Mouse (Mus musculus): ENCODE measurements around the gene Fam186a. TPM values are rescaled to one million over a fixed set of nuclear protein-coding genes. Genes with fewer than 3 reads are reported as not detected.

The Fam186a gene
- total and polyA plus RNA-seq, 3 experiments: not detected

- TF ChIP-seq E2F4 (IDR thresholded peaks at IDR 0.05; ENCODE audit: borderline replicate concordance, low read depth, low read length) (no peak), JUND (IDR thresholded peaks at IDR 0.05; ENCODE audit: low read depth, low read length) (no peak), RCOR1 (IDR thresholded peaks at IDR 0.05; ENCODE audit: low read depth, low read length) (no peak), MYB (IDR thresholded peaks at IDR 0.05; ENCODE audit: low read depth, low read length) (no peak), MYC (IDR thresholded peaks at IDR 0.05; ENCODE audit: low read depth, low read length) (no peak), NELFE (IDR thresholded peaks at IDR 0.05; ENCODE audit: low read depth, low read length) (no peak), GATA1 (IDR thresholded peaks at IDR 0.05; ENCODE audit: low read depth, low read length) (no peak), ZC3H11A (IDR thresholded peaks at IDR 0.05; ENCODE audit: low read depth, low read length) (no peak), ZKSCAN1 (IDR thresholded peaks at IDR 0.05; ENCODE audit: low read depth, low read length) (no peak), POLR2A (IDR thresholded peaks at IDR 0.05; ENCODE audit: control insufficient read depth in 1 of 2, insufficient read depth in 1 of 2, low read depth in 1 of 2, low read length in 2 of 2, poor library complexity in 1 of 2) (no peak), SMC3 (IDR thresholded peaks at IDR 0.05; ENCODE audit: low read depth, low read length) (no peak), USF1 (IDR thresholded peaks at IDR 0.05; ENCODE audit: low read depth, low read length) (no peak), EP300 (IDR thresholded peaks at IDR 0.05; ENCODE audit: low read depth in 1 of 2, low read length in 2 of 2) (no peak), CHD2 (IDR thresholded peaks at IDR 0.05; ENCODE audit: low read length) (no peak), KAT2A (conservative IDR thresholded peaks at IDR 0.05; ENCODE audit: low read depth, low read length) (no peak), BHLHE40 (IDR thresholded peaks at IDR 0.05; ENCODE audit: borderline replicate concordance, low read depth, low read length) (no peak), MAZ (IDR thresholded peaks at IDR 0.05; ENCODE audit: low read depth, low read length) (no peak)
- Histone ChIP-seq H3K36me3 (ENCODE audit: control insufficient read depth in 1 of 2, insufficient read depth in 2 of 2, low read length in 2 of 2) (no peaks in the 10 kb centered on the region), H3K4me3 (ENCODE audit: control insufficient read depth in 1 of 2, insufficient read depth in 1 of 2, low read depth in 2 of 2, low read length in 2 of 2) (no peak overlapping the region), H3K9ac (ENCODE audit: control insufficient read depth, low read depth, low read length, poor library complexity, severe bottlenecking) (no peak overlapping the region), H3K27me3 (ENCODE audit: control insufficient read depth in 1 of 2, insufficient read depth in 2 of 2, low read length in 2 of 2) (peaks cover 7 to 12% of the 10 kb centered on the region in 2 experiments), H3K27ac (ENCODE audit: control insufficient read depth, low read depth, low read length) (no peak overlapping the region), H3K79me2 (ENCODE audit: control insufficient read depth, insufficient read depth, low read length, poor library complexity) (no peaks in the 10 kb centered on the region), H3K4me1 (ENCODE audit: control insufficient read depth in 1 of 2, insufficient read depth in 2 of 2, low read length in 2 of 2) (no peaks in the 10 kb centered on the region), H3K9me3 (replicated peaks; ENCODE audit: insufficient read depth, low read length) (no peaks in the 10 kb centered on the region)
- no peak for DNase-seq (ENCODE audit: low read depth, low spot score)
Measured at GRCm38 (mm10) chr15:99931231-99931630, 35.6 kb downstream of the Fam186a start.

DNA sequence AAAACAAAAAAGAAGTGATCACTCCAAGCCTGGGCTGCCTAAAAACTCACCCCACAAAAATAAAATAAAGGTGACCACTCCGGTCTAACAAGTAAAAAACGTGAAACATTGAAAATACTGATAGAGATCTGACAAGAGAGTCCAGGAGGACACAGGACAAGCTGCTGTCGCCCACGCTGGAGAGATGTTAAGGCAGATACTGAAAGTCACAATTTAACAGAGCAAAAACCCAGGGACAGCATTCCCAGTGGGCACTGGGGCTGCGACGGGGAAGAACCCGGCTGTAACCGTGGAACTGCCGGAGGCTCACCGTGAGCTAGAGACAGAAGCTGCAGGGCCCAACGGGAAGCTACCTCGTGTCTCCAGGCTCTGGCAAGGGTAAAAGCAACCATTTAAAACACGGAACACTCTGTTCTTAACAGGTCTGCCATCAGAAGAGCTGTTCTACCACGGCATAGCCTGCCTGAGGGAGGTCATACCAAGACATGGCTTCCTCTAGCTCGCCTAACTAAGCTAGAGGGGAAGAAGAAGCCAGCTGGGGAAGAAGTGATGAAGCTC, 47.2 kb downstream of the Fam186a start:
- no peaks in the 10 kb centered on the region for H3K36me3 ChIP-seq (ENCODE audit: control insufficient read depth in 1 of 2, insufficient read depth in 2 of 2, low read length in 2 of 2)
- H3K4me3 ChIP-seq (ENCODE audit: control insufficient read depth in 1 of 2, insufficient read depth in 1 of 2, low read depth in 2 of 2, low read length in 2 of 2): no peak overlapping the region
- no peak for DNase-seq (ENCODE audit: low read depth, low spot score)
- no peaks in the 10 kb centered on the region for H3K9me3 ChIP-seq (replicated peaks; ENCODE audit: insufficient read depth, low read length)
- no peak overlapping the region for H3K9ac ChIP-seq (ENCODE audit: control insufficient read depth, low read depth, low read length, poor library complexity, severe bottlenecking)
- no peaks in the 10 kb centered on the region for H3K79me2 ChIP-seq (ENCODE audit: control insufficient read depth, insufficient read depth, low read length, poor library complexity)
- no peaks in the 10 kb centered on the region for H3K4me1 ChIP-seq (ENCODE audit: control insufficient read depth in 1 of 2, insufficient read depth in 2 of 2, low read length in 2 of 2)
- TF ChIP-seq SMC3 (IDR thresholded peaks at IDR 0.05; ENCODE audit: low read depth, low read length) (no peak), E2F4 (IDR thresholded peaks at IDR 0.05; ENCODE audit: borderline replicate concordance, low read depth, low read length) (no peak), USF1 (IDR thresholded peaks at IDR 0.05; ENCODE audit: low read depth, low read length) (no peak), MXI1 (IDR thresholded peaks at IDR 0.05; ENCODE audit: low read depth, low read length) (no peak), ZKSCAN1 (IDR thresholded peaks at IDR 0.05; ENCODE audit: low read depth, low read length) (no peak), MAFK (IDR thresholded peaks at IDR 0.05; ENCODE audit: borderline replicate concordance, low read depth, low read length) (no peak), POLR2A (IDR thresholded peaks at IDR 0.05; ENCODE audit: control insufficient read depth in 1 of 2, insufficient read depth in 1 of 2, low read depth in 1 of 2, low read length in 2 of 2, poor library complexity in 1 of 2) (no peak), MEF2A (IDR thresholded peaks at IDR 0.05; ENCODE audit: extremely low read depth, insufficient replicate concordance, low read depth, low read length, poor library complexity, severe bottlenecking) (no peak), TBP (IDR thresholded peaks at IDR 0.05; ENCODE audit: low read depth, low read length) (no peak), MAZ (IDR thresholded peaks at IDR 0.05; ENCODE audit: low read depth, low read length) (no peak), CHD2 (IDR thresholded peaks at IDR 0.05; ENCODE audit: low read length) (no peak)
- H3K27ac ChIP-seq (ENCODE audit: control insufficient read depth, low read depth, low read length): no peak overlapping the region
- peaks cover 9 to 17% of the 10 kb centered on the region in 2 experiments for H3K27me3 ChIP-seq (ENCODE audit: control insufficient read depth in 1 of 2, insufficient read depth in 2 of 2, low read length in 2 of 2)

Data from MEL (cell line).